Mouse (Mus musculus) splenic B cell, adult 2 months (primary cell): Measurements from ENCODE around the gene Eps8.
"Not testable (repeated sequence)": the region's sequence is repeated elsewhere in the genome, so short reads cannot be mapped to it uniquely, and the experiment has no call there.

Source experiments
- DNase-seq: peaks from one replicate; pipeline ENCODE4 v3.0.0-alpha.2; 2011; ENCODE audit warnings: low read depth, low spot score
- H3K27me3 ChIP-seq: 2 replicates; pipeline ENCODE4 v1.6.1; 2012; ENCODE audit warnings: mild to moderate bottlenecking, low read length, moderate library complexity, mixed read lengths; ENCODE audit not compliant: control insufficient read depth, poor library complexity, insufficient read depth, severe bottlenecking
- H3K36me3 ChIP-seq: 2 replicates; pipeline ENCODE4 v1.6.1; 2012; ENCODE audit warnings: mild to moderate bottlenecking, low read length, moderate library complexity, mixed read lengths; ENCODE audit not compliant: control insufficient read depth, poor library complexity, insufficient read depth, severe bottlenecking

Gene Eps8

DNA sequence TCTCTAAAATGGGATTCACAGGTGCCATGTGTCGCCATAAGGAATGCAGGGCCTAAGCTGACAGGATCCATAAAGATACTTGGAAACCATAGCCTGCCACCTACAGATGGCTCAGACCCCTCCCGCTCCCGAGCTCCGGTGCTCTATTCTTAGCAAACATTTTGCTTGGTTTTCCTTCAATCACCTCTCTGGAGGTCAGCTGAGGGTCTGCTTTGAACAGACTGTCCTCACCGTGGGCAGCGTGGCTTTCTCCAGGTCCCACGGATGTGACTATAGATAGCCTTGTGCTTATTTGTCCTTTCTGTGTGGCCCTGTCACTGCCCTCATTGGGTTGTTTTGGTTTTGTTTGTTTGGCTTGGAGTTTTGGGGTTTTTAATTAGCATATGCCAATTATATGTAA is 196.5 kb downstream of the Eps8 start:
- no peak for DNase-seq
- Histone ChIP-seq H3K27me3 (no peaks in the 10 kb centered on the region; the same call in 1 of the 2 replicates), H3K36me3 (no peaks in the 10 kb centered on the region)

DNA sequence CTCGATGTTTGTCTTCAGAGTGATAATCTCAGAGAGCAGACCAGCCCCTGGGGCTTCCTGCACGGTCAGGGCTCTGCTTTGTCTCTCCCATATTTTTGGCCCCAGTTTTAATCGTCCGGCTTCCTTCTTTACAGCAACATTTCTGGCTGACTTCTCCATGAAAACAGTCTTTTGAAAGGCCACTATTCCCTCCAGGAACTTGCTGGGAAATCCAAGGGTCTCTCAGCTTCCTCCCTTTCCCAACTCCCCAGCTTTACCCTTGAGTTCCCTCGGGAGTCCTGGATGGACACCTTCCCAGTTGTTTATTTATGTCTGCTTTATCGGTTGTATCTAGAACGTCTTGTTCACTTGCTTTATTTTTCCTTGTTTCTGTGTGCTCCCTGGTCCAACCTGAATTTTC is 197.5 kb downstream of the Eps8 start:
- H3K27me3 ChIP-seq = no peaks in the 10 kb centered on the region; the same call in 1 of the 2 replicates
- H3K36me3 ChIP-seq = no peaks in the 10 kb centered on the region
- DNase-seq = no peak

DNA sequence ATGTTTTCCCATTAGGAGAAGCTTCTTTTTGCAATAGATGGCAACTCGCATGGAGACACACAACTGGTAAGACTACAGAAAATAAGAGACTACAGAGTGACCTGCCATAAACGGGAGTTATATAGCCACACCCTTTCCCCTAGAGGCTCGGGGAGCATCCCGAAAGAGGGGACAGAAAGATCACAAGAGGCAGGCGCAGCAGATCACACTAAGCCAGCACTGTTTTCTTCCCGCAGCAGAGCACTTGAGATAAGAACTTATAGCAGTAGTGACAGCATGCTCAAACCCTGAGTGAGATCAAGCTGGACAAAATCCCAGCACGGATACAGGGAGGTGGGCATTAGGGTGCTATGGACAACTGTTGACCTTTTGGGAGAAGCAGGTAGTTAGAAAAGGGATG is 198.6 kb downstream of the Eps8 start:
- Histone ChIP-seq H3K36me3 (no peaks in the 10 kb centered on the region), H3K27me3 (no peaks in the 10 kb centered on the region; the same call in 1 of the 2 replicates)
- no peak for DNase-seq

DNA sequence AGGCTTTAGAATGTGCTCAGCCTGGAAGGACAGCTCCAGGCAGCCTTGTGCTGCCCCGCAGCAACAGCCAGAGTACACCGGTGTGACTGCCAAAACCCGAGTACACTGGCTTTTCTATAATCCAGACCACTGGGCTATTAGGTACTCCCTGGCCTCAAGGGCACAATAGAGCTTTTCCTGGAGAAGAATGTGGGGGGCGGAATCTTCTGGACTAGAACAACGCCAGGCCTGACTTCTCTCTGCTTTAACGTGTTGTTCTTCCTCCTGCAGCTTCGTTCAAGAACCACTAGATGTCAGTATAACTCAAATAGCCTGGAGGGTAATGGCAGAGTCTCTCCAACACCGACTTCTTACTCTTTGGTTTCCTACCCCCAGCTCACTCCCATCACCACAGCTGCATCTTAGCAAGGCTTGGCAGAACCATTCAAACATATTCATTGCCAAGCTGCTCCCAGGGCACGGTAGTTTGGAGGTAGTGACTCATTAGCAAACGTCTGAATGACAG is 199.1 kb downstream of the Eps8 start:
- Histone ChIP-seq H3K36me3 (no peaks in the 10 kb centered on the region), H3K27me3 (no peaks in the 10 kb centered on the region; the same call in 1 of the 2 replicates)
- DNase-seq = peak; percentile 67

DNA sequence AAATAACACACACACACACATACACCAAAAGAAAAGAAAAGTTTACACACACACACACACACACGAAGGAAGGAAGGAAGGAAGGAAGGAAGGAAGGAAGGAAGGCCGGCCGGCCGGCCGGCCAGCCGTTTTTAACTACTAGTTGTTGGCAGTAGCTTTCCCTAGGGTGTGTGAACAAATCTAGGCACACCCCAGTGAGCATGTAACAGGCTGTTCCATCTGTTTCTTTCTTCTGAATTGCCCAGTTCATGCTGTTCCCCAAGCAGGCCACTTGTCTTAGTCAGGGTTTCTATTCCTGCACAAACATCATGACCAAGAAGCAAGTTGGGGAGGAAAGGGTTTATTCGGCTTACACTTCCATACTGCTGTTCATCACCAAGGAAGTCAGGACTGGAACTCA is 208.6 kb downstream of the Eps8 start:
- not testable (repeated sequence) for DNase-seq, H3K27me3 ChIP-seq, H3K36me3 ChIP-seq

DNA sequence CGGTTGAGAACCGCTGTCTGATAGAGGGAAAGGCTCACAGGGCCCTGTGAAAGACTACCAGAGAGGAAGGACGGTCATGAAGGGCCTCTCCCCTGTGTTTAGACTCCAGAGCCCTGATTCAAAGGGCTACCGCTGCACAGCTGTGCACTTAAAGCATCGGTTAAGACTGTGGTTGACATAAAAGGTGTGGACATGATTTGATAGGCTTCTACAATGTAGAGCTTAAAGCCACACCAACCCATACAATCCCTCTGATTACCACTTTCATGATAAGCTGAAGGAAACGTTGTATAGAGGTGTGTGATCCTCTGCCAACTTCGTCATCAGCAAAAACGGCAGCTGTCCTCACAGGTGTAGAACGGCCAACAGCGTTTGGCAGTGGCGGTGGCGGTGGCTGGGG is 211.6 kb downstream of the Eps8 start:
- Histone ChIP-seq H3K36me3 (no peaks in the 10 kb centered on the region), H3K27me3 (no peaks in the 10 kb centered on the region)
- no peak for DNase-seq

DNA sequence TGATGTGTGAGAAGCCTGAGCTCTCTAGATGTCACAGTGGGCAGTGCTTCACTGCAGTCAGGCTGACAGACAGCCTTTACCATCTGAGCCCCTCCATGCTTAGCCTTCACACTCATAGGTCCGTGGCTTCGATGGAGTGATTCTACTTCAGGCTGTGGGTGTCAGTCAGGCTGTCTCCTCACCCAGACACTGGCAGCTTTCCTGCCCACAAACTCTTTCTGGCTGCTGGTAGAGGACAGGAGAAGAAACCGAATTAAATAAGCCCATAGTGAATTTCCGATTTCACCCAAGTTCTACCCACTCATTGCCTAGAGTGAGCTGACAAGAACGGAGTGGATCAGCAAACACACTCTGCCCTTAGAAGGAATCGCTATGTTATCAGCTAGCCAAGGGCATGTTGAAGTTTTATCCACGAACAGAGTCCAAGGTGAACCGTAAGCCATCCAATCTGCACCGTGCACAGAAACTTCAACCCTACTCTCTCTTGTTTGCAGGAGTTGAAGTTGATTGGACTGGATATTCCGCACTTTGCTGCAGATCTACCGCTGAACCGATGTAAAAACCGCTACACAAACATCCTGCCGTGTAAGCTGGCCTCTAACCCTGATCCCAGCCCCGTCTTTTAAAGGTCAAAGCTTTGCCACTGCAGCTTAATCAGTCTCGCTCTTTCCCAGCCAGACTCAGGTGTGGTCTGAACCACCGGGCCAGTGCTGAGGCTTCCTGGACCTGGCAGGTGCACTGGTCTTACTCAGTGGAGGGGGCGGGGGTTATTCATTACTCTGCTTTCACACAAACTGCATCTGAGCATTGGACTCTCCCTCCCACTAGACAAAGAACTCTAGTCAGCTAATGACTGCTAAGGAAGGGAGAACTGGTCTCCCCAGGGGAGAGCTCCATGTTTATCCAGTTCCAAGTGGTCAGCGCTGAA is 213.9 kb downstream of the Eps8 start:
- DNase-seq = no peak
- H3K27me3 ChIP-seq = no peaks in the 10 kb centered on the region
- H3K36me3 ChIP-seq = no peaks in the 10 kb centered on the region

DNA sequence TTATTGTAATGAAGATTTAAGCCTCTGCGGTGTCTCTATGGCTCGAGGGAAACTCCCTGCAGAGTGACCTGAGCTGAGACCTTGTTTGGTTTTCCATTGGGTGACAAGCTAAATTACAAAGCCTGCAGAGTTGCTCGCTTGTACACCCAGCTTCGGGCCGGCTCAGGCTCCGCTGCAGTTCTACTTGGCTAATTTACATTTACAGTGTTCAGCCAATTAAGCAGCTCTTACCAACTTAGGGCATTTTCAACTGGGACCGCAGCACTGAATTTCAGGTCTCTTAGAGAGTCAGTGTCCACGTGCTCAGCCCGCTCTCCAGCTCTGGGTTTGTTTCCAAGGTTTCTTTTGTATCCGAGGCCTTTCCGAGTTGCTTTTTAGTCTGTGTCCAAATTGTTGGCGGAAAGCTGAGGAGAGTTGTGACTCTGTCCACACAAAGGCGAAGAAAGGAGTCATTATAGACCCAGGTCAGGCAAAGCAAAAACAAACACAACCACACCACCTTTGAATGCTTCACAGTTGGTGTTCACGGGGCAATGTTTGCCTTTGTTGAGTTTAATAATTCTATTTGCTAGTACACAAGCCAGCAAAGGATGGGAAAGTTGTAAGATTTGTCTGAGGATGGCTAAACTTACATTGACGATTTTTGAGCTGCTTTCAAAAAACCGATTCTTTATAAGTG is 216.6 kb downstream of the Eps8 start:
- DNase-seq = no peak
- Histone ChIP-seq H3K27me3 (no peaks in the 10 kb centered on the region), H3K36me3 (no peaks in the 10 kb centered on the region)

DNA sequence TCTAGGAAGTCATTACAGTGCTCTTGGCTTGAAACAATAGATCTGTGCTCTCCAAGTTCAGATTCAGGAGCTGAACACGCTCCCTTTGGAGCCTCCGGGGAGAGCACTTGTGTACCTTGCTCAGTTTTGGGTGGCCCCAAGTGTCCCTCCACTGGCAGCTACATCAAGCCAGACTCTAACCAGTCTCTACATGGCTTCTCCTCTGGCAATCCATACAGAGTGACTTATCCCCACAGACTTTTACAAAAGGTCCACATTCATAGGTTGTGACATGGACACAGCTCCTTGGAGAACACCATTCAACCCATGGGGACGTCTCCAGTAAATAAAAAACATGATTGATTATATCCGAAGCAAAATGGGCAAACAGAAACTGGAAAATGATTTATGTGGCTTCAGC is 217.2 kb downstream of the Eps8 start:
- no peaks in the 10 kb centered on the region for H3K36me3 ChIP-seq
- no peaks in the 10 kb centered on the region for H3K27me3 ChIP-seq
- DNase-seq = no peak

DNA sequence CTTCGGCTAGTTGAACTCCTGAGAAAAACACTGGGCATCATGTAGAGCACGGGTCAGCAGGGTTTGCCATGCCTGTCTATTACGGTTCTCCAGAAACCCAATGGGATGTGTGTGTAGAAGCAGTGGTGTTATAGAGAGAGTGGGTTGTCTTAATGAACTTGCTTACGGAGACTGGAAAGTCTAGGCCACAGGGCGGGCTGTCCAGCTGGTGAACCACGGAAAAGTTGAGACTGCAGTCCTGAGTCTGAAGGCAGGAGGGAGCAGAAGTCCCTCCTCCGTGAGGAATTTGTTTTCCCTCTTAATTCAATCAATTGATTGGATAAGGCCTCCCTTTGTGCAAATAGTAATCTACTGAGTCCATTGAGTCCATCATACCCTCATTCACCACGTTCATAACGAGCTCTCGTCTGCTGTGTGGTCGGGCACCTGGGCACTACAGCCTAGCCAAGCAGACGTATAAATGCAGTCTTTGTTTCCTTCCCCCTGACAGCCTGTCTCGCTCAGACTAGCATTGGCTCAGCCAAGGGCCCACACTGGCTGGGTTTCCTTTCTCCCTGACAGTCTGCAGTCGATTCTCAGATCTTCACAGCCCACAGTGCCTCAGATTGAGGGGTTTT is 221.0 kb downstream of the Eps8 start:
- Histone ChIP-seq H3K27me3 (no peaks in the 10 kb centered on the region), H3K36me3 (no peaks in the 10 kb centered on the region)
- DNase-seq = no peak
